Mouse (Mus musculus) kidney, postnatal 25 days (tissue): ENCODE measurements at regions not wholly inside any gene's neighbourhood (a gene's known extent, or its start where the extent isn't known, plus 50 kb on each side); places are given as distances from the start of the nearest gene placed in this dataset.
A peak's percentile ranks its signal among the peaks of the same experiment; 100 is the strongest.

Experiments used
- DNase-seq, 2 experiments: peaks; one replicate each; pipeline ENCODE4 v3.0.0; 2021; ENCODE audit warnings: mixed read lengths in 2 of 2

- DNase-seq = no peak
Measured at GRCm38 (mm10) chr1:190397811-190398210, 227.3 kb upstream of the Prox1 start.

- peak in 1 of 2 experiments; percentile 43 for DNase-seq
Measured at GRCm38 (mm10) chr1:190393061-190393460, 222.5 kb upstream of the Prox1 start.

- DNase-seq = no peak
Measured at GRCm38 (mm10) chr1:190388853-190389252, 218.3 kb upstream of the Prox1 start.

GRCm38 (mm10) chr1:190384555-190384954, 214.0 kb upstream of the Prox1 start:
- no peak for DNase-seq

GRCm38 (mm10) chr1:190383256-190383838, 212.8 kb upstream of the Prox1 start:
- DNase-seq = no peak

- no peak for DNase-seq
Measured at GRCm38 (mm10) chr1:190380151-190380550, 209.6 kb upstream of the Prox1 start.

- no peak for DNase-seq
Measured at GRCm38 (mm10) chr1:190375160-190375880, 204.8 kb upstream of the Prox1 start.

GRCm38 (mm10) chr1:190374270-190374669, 203.8 kb upstream of the Prox1 start:
- peak; percentile 84 to 90 for DNase-seq

GRCm38 (mm10) chr1:190366631-190367030, 196.1 kb upstream of the Prox1 start:
- peak; percentile 52 to 62 for DNase-seq

GRCm38 (mm10) chr1:190365126-190365525, 194.6 kb upstream of the Prox1 start:
- no peak for DNase-seq

- peak; percentile 35 to 67 for DNase-seq
Measured at GRCm38 (mm10) chr1:190360661-190361060, 190.1 kb upstream of the Prox1 start.

GRCm38 (mm10) chr1:190357779-190358178, 187.3 kb upstream of the Prox1 start:
- DNase-seq = peak; percentile 73 to 89

- no peak for DNase-seq
Measured at GRCm38 (mm10) chr1:190347610-190348009, 177.1 kb upstream of the Prox1 start.

GRCm38 (mm10) chr1:190340715-190341114, 170.2 kb upstream of the Prox1 start:
- no peak for DNase-seq

- no peak for DNase-seq
Measured at GRCm38 (mm10) chr1:190334471-190334870, 164.0 kb upstream of the Prox1 start.

- no peak for DNase-seq
Measured at GRCm38 (mm10) chr1:190334053-190334452, 163.5 kb upstream of the Prox1 start.

GRCm38 (mm10) chr1:190332001-190332400, 161.5 kb upstream of the Prox1 start:
- peak; percentile 27 to 44 for DNase-seq

- DNase-seq = peak; percentile 30 to 41
Measured at GRCm38 (mm10) chr1:190324562-190324961, 154.0 kb upstream of the Prox1 start.

GRCm38 (mm10) chr1:190323671-190324070, 153.2 kb upstream of the Prox1 start:
- no peak for DNase-seq

GRCm38 (mm10) chr1:190316175-190316574, 145.7 kb upstream of the Prox1 start:
- peak; percentile 6 to 39 for DNase-seq

GRCm38 (mm10) chr1:190309831-190310230, 139.3 kb upstream of the Prox1 start:
- DNase-seq = peak; percentile 37 to 47

- DNase-seq = no peak
Measured at GRCm38 (mm10) chr1:190307751-190308150, 137.2 kb upstream of the Prox1 start.

- DNase-seq = no peak
Measured at GRCm38 (mm10) chr1:190297666-190298327, 127.3 kb upstream of the Prox1 start.

GRCm38 (mm10) chr1:190290061-190290460, 119.5 kb upstream of the Prox1 start:
- no peak for DNase-seq
